Mouse (Mus musculus) lung, adult 2 months (tissue): ENCODE data around the gene Akap6.

Source experiments
- CTCF ChIP-seq: fragments of 200-500 bp; IDR thresholded peaks from 2 replicates; pipeline ENCODE4 v1.5.1; 2011; ENCODE audit warnings: mild to moderate bottlenecking, low read length, control low read depth; ENCODE audit not compliant: insufficient read depth
- POLR2A ChIP-seq: fragments of 200-500 bp; IDR thresholded peaks from 2 replicates; pipeline ENCODE4 v1.6.1; 2011; ENCODE audit warnings: low read depth, mild to moderate bottlenecking, control low read depth, low read length, borderline replicate concordance; ENCODE audit errors: extremely low read depth

- TF ChIP-seq CTCF (no peak), POLR2A (no peak)
Measured at GRCm38 (mm10) chr12:52944274-52944673, 245.1 kb downstream of the Akap6 start.
